11 mouse cellular contexts compared by ENCODE assay signal in genomic region chr7:25244562-25245369, GRCm38 (mm10). TPM values are rescaled to one million over a fixed set of nuclear protein-coding genes. Genes with fewer than 3 reads are reported as not detected.
DNase-seq lines count a peak whose midpoint lies in the region; ATAC-seq and TF ChIP-seq lines count a peak whose summit lies in the region.
"Had no signal": no experiment of that assay in that cellular context is flagged by ENCODE, and none has a peak within 500 bp of the region (broad histone marks: within the 10 kb centered on the region; RNA-seq: fewer than 3 reads in every experiment).

No protein-coding gene starts in this region.

- H3K27ac ChIP-seq in kidney, embryonic 15.5 days = no peak overlapping the region
- no peak overlapping the region for H3K27ac ChIP-seq in ES-Bruce4 (ENCODE audit: insufficient read depth, low read length)
- H3K27ac ChIP-seq in embryonic facial prominence, embryonic 15.5 days (replicated peaks) = 0 out of 2 replicates have a peak overlapping the region, but pooled peaks have one; percentile 22

- TF ChIP-seq EP300 in ES-Bruce4 (IDR thresholded peaks at IDR 0.05; ENCODE audit: insufficient read depth, low read depth, low read length) = no peak

- no peaks in the 10 kb centered on the region for H3K9me3 ChIP-seq in kidney, embryonic 15.5 days (replicated peaks)
- no peaks in the 10 kb centered on the region for H3K9me3 ChIP-seq in ES-Bruce4 (replicated peaks; ENCODE audit: control insufficient read depth, insufficient read depth, low read length, poor library complexity, severe bottlenecking)
- no peaks in the 10 kb centered on the region for H3K9me3 ChIP-seq in embryonic facial prominence, embryonic 15.5 days (replicated peaks)

- TF ChIP-seq CTCF in ES-Bruce4 (IDR thresholded peaks at IDR 0.05; ENCODE audit: low read depth, low read length) = no peak

- H3K27me3 ChIP-seq in kidney, embryonic 15.5 days = no peaks in the 10 kb centered on the region
- H3K27me3 ChIP-seq in ES-Bruce4 (ENCODE audit: control insufficient read depth, insufficient read depth, low read length, poor library complexity, severe bottlenecking) = no peaks in the 10 kb centered on the region
- no peaks in the 10 kb centered on the region for H3K27me3 ChIP-seq in embryonic facial prominence, embryonic 15.5 days

- no peak for ATAC-seq in kidney, embryonic 15.5 days (replicated peaks; ENCODE audit: low FRiP score)
- ATAC-seq in embryonic facial prominence, embryonic 15.5 days (ENCODE audit: insufficient number of reproducible peaks, low FRiP score, low TSS enrichment, low read depth) = no peak
- ATAC-seq: forebrain, postnatal 0 days had no signal

- no peak for TF ChIP-seq POLR2A in ES-Bruce4 (IDR thresholded peaks at IDR 0.05; ENCODE audit: insufficient read depth, low read length)

- DNase-seq in heart, adult 11 months = peak; percentile 94
- DNase-seq in heart, postnatal 10 days = no peak
- DNase-seq in kidney, postnatal 25 days = no peak
- no peak for DNase-seq in gastrocnemius, adult 8-10 months (ENCODE audit: low spot score in 2 of 2)
- no peak for DNase-seq in cerebellum, postnatal 14 days
- DNase-seq: cerebellum, adult 8-10 months; forebrain, postnatal 0 days; right cerebral cortex, postnatal 25 days had no signal

- WGBS in kidney, embryonic 15.5 days = 89% methylated on average over 30 of the region's 30 CpGs
- 80% methylated on average over 30 of the region's 30 CpGs for WGBS in embryonic facial prominence, embryonic 15.5 days

- H3K9ac ChIP-seq in kidney, embryonic 15.5 days = 0 out of 2 replicates have a peak overlapping the region, but pooled peaks have one; percentile 7
- H3K9ac ChIP-seq in ES-Bruce4 (ENCODE audit: low read depth, poor library complexity, severe bottlenecking) = peak overlapping the region; percentile 11; the same call in 1 of the 2 replicates
- no peak overlapping the region for H3K9ac ChIP-seq in embryonic facial prominence, embryonic 15.5 days
- H3K9ac ChIP-seq: forebrain, postnatal 0 days had no signal

- H3K36me3 ChIP-seq in kidney, embryonic 15.5 days = peaks cover 46% of the 10 kb centered on the region
- peaks cover 31% of the 10 kb centered on the region for H3K36me3 ChIP-seq in ES-Bruce4 (ENCODE audit: control insufficient read depth, insufficient read depth, low read length, poor library complexity, severe bottlenecking)
- peaks cover 49% of the 10 kb centered on the region for H3K36me3 ChIP-seq in embryonic facial prominence, embryonic 15.5 days

- H3K4me2 ChIP-seq in kidney, embryonic 15.5 days = no peak overlapping the region
- no peak overlapping the region for H3K4me2 ChIP-seq in embryonic facial prominence, embryonic 15.5 days (replicated peaks)

- intact Hi-C loops in heart, postnatal 10 days (cut with DNase I) = loop anchor here (5.0 kb wide), 1 partner anchor 143 kb away; no protein-coding TSS in a partner anchor

- H3K4me1 ChIP-seq in kidney, embryonic 15.5 days = peaks cover 60% of the 10 kb centered on the region
- peaks cover 2% of the 10 kb centered on the region for H3K4me1 ChIP-seq in ES-Bruce4 (ENCODE audit: control insufficient read depth, insufficient read depth, low read length)
- peaks cover 72% of the 10 kb centered on the region for H3K4me1 ChIP-seq in embryonic facial prominence, embryonic 15.5 days

- no peak overlapping the region for H3K4me3 ChIP-seq in kidney, embryonic 15.5 days (replicated peaks)
- no peak overlapping the region for H3K4me3 ChIP-seq in ES-Bruce4 (ENCODE audit: low read depth, low read length)
- no peak overlapping the region for H3K4me3 ChIP-seq in embryonic facial prominence, embryonic 15.5 days (replicated peaks)

RNA-seq across cellular contexts. Expression of gene Erf, which starts 5.8 kb away (rescaled TPM):
- total RNA-seq in heart, postnatal 10 days (2021) = 10 to 100 TPM; 38.6 to 42.2 TPM
- 16.9 and 17.9 TPM in 2 replicates for polyA plus RNA-seq in kidney, embryonic 15.5 days (2015; fragmentation: Nextera tagmentation; extraction: Ambion mirVana)
- 61.8 and 63.8 TPM in 2 replicates for polyA plus RNA-seq in ES-Bruce4 (2011; ENCODE audit: insufficient read depth, insufficient read length, low read depth, missing spikeins)
- 21.0 and 22.1 TPM in 2 replicates for polyA plus RNA-seq in embryonic facial prominence, embryonic 15.5 days (2015; fragmentation: Nextera tagmentation; extraction: Ambion mirVana)
- total RNA-seq in gastrocnemius, adult 8-10 months (2022) = 1 to 10 TPM; 4.2 to 5.8 (median 5.7) TPM

RNA-seq across cellular contexts. Expression of gene Gsk3a, which starts 7.1 kb away (rescaled TPM):
- total RNA-seq in heart, postnatal 10 days (2021) = 10 to 100 TPM; 69.7 to 72.0 TPM
- polyA plus RNA-seq in kidney, embryonic 15.5 days (2015; fragmentation: Nextera tagmentation; extraction: Ambion mirVana) = 10.7 and 12.1 TPM in 2 replicates
- polyA plus RNA-seq in ES-Bruce4 (2011; ENCODE audit: insufficient read depth, insufficient read length, low read depth, missing spikeins) = 77.3 and 84.3 TPM in 2 replicates
- polyA plus RNA-seq in embryonic facial prominence, embryonic 15.5 days (2015; fragmentation: Nextera tagmentation; extraction: Ambion mirVana) = 11.5 and 13.0 TPM in 2 replicates
- 10 to 100 TPM; 87.5 to 93.5 (median 90.1) TPM for total RNA-seq in gastrocnemius, adult 8-10 months (2022)

RNA-seq across cellular contexts. Expression of gene Cic, which starts 22.7 kb away (rescaled TPM):
- total RNA-seq in heart, postnatal 10 days (2021) = 10 to 100 TPM; 88.4 to 90.5 TPM
- polyA plus RNA-seq in kidney, embryonic 15.5 days (2015; fragmentation: Nextera tagmentation; extraction: Ambion mirVana) = 28.2 and 32.4 TPM in 2 replicates
- polyA plus RNA-seq in ES-Bruce4 (2011; ENCODE audit: insufficient read depth, insufficient read length, low read depth, missing spikeins) = 128 and 141 TPM in 2 replicates
- polyA plus RNA-seq in embryonic facial prominence, embryonic 15.5 days (2015; fragmentation: Nextera tagmentation; extraction: Ambion mirVana) = 46.3 and 50.6 TPM in 2 replicates
- total RNA-seq in gastrocnemius, adult 8-10 months (2022) = 10 to 100 TPM; 26.4 to 38.7 (median 30.1) TPM

RNA-seq across cellular contexts. Expression of gene Zfp526, which starts 23.5 kb away (rescaled TPM):
- total RNA-seq in heart, postnatal 10 days (2021) = 10 to 100 TPM in 1 of 2 experiments, 1 to 10 TPM in 1; 8.7 to 11.4 TPM
- 2.5 and 2.6 TPM in 2 replicates for polyA plus RNA-seq in kidney, embryonic 15.5 days (2015; fragmentation: Nextera tagmentation; extraction: Ambion mirVana)
- 6.5 and 7.2 TPM in 2 replicates for polyA plus RNA-seq in ES-Bruce4 (2011; ENCODE audit: insufficient read depth, insufficient read length, low read depth, missing spikeins)
- polyA plus RNA-seq in embryonic facial prominence, embryonic 15.5 days (2015; fragmentation: Nextera tagmentation; extraction: Ambion mirVana) = 3.3 TPM in 2 replicates
- total RNA-seq in gastrocnemius, adult 8-10 months (2022) = 1 to 10 TPM; 5.5 to 6.4 (median 6.1) TPM

RNA-seq across cellular contexts. Expression of gene Dedd2, which starts 24.4 kb away (rescaled TPM):
- total RNA-seq in heart, postnatal 10 days (2021) = 10 to 100 TPM; 14.2 TPM
- polyA plus RNA-seq in kidney, embryonic 15.5 days (2015; fragmentation: Nextera tagmentation; extraction: Ambion mirVana) = 10.2 and 11.7 TPM in 2 replicates
- polyA plus RNA-seq in ES-Bruce4 (2011; ENCODE audit: insufficient read depth, insufficient read length, low read depth, missing spikeins) = 9.6 and 10.2 TPM in 2 replicates
- polyA plus RNA-seq in embryonic facial prominence, embryonic 15.5 days (2015; fragmentation: Nextera tagmentation; extraction: Ambion mirVana) = 13.2 and 14.7 TPM in 2 replicates
- 1 to 10 TPM; 8.0 to 9.2 (median 8.6) TPM for total RNA-seq in gastrocnemius, adult 8-10 months (2022)
